Mouse (Mus musculus): ENCODE measurements at regions not wholly inside any gene's neighbourhood (a gene's known extent, or its start where the extent isn't known, plus 50 kb on each side); places are given as distances from the start of the nearest gene placed in this dataset.

DNA sequence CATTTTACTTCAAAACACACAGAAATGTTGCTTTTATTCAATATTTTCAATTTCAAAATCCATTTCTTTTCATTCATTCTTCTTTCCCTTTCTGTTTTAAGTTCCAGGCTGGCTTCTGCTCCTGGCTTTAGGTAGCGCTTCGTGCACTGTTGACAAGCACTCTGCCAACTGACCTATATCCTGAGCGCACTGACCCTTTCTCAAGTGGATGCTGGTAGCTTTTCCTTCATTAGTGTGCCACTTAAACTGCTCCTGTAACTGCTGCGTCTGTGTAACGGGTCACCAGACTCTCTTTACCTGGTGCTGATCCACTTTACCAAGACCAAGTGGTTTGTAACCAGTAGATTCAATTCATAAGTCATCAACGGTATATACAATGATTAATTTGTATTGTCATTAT, 67.7 kb upstream of the Osbpl8 start:
- Histone ChIP-seq H3K4me1 (replicated peaks; ENCODE audit: control insufficient read depth, insufficient read depth, low read length) (no peaks in the 10 kb centered on the region), H3K4me2 (replicated peaks; ENCODE audit: low read depth) (no peak overlapping the region), H3K27ac (ENCODE audit: low read depth, low read length) (no peak overlapping the region), H3K9me3 (ENCODE audit: control insufficient read depth) (no peaks in the 10 kb centered on the region), H3K4me3 (ENCODE audit: low read depth, low read length) (no peak overlapping the region), H3K36me3 (ENCODE audit: control insufficient read depth, insufficient read depth) (no peaks in the 10 kb centered on the region), H3K27me3 (replicated peaks; ENCODE audit: control insufficient read depth, insufficient read depth, low read length) (no peaks in the 10 kb centered on the region), H3K9ac (ENCODE audit: low read depth, low read length) (no peak overlapping the region)
- ATAC-seq = no peak
- no peak for TF ChIP-seq CTCF (IDR thresholded peaks at IDR 0.05; ENCODE audit: low read depth)
- WGBS = 80% methylated on average over 6 of the region's 6 CpGs

DNA sequence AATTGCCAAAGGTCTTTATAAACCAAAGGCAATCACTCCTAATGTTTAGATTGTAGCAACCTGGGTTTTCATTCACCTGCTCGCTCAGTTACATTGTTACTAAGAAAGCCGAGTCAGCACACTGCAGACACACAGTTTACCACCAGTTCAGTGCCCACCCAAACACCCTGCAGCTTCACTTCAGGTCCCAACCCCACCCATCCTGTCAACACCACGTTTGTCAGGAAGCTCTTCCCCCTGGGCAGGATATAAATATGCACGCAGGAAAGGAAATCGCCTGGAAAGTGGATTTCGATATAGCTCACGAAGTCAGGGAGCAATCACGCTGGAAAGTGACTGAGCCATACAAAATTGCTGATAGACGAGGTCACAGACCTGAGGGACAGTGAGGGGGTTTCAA, 70.1 kb upstream of the Osbpl8 start:
- no peak overlapping the region for H3K27ac ChIP-seq (ENCODE audit: low read depth, low read length)
- WGBS = 55% methylated on average over 9 of the region's 9 CpGs
- no peak overlapping the region for H3K4me3 ChIP-seq (ENCODE audit: low read depth, low read length)
- TF ChIP-seq CTCF (IDR thresholded peaks at IDR 0.05; ENCODE audit: low read depth) = no peak
- no peak overlapping the region for H3K9ac ChIP-seq (ENCODE audit: low read depth, low read length)
- H3K27me3 ChIP-seq (replicated peaks; ENCODE audit: control insufficient read depth, insufficient read depth, low read length) = no peaks in the 10 kb centered on the region
- ATAC-seq = no peak
- H3K9me3 ChIP-seq (ENCODE audit: control insufficient read depth) = no peaks in the 10 kb centered on the region
- H3K36me3 ChIP-seq (ENCODE audit: control insufficient read depth, insufficient read depth) = no peaks in the 10 kb centered on the region
- no peak overlapping the region for H3K4me2 ChIP-seq (replicated peaks; ENCODE audit: low read depth)
- H3K4me1 ChIP-seq (replicated peaks; ENCODE audit: control insufficient read depth, insufficient read depth, low read length) = no peaks in the 10 kb centered on the region

DNA sequence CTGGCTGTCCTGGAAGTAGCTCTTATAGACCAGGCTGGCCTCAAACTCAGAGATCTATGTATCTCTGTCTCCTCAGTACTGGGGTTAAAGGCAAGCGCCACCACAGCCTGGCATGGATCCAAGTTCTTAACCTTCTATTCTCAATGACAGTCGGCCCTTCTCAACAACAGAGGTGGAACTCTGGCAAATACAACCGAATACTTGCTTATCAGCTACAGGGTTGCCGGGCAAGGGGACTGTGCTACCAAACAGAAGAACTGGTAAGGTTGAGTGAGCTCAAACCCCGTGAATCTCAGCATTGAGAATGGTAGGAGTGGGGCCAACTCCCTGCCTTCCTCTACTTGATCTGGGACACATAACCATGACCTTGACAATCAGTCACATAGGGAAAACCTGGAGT, 75.2 kb upstream of the Osbpl8 start:
- no peak for ATAC-seq
- Histone ChIP-seq H3K9me3 (ENCODE audit: control insufficient read depth) (no peaks in the 10 kb centered on the region), H3K4me3 (ENCODE audit: low read depth, low read length) (no peak overlapping the region), H3K9ac (ENCODE audit: low read depth, low read length) (no peak overlapping the region), H3K27ac (ENCODE audit: low read depth, low read length) (no peak overlapping the region), H3K36me3 (ENCODE audit: control insufficient read depth, insufficient read depth) (no peaks in the 10 kb centered on the region), H3K4me1 (replicated peaks; ENCODE audit: control insufficient read depth, insufficient read depth, low read length) (no peaks in the 10 kb centered on the region), H3K27me3 (replicated peaks; ENCODE audit: control insufficient read depth, insufficient read depth, low read length) (no peaks in the 10 kb centered on the region), H3K4me2 (replicated peaks; ENCODE audit: low read depth) (no peak overlapping the region)
- TF ChIP-seq CTCF (IDR thresholded peaks at IDR 0.05; ENCODE audit: low read depth) = no peak
- 33% methylated on average over 5 of the region's 5 CpGs for WGBS

DNA sequence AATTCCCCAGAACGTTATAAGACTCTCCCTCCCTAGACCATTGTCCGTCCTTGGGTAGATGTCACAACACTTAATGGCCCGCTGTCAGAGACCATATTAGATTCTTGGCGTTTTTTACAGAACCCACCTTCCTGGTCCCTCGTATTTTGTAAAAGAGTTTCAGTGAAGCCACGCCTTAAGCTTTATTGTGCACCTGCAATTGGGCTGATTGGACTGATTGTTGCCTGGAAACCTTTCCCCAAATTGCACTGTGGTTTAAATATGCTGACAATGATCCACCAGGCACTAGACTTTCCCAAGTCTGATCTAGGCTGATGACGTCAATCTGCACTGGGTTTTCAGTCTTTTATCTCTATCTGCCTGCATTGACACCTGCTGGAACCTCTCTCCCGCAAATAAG, 75.6 kb upstream of the Zdhhc17 start:
- Histone ChIP-seq H3K4me2 (replicated peaks; ENCODE audit: low read depth) (no peak overlapping the region), H3K9ac (ENCODE audit: low read depth, low read length) (no peak overlapping the region), H3K36me3 (ENCODE audit: control insufficient read depth, insufficient read depth) (no peaks in the 10 kb centered on the region), H3K4me3 (ENCODE audit: low read depth, low read length) (no peak overlapping the region), H3K27ac (ENCODE audit: low read depth, low read length) (no peak overlapping the region), H3K27me3 (replicated peaks; ENCODE audit: control insufficient read depth, insufficient read depth, low read length) (no peaks in the 10 kb centered on the region), H3K4me1 (replicated peaks; ENCODE audit: control insufficient read depth, insufficient read depth, low read length) (no peaks in the 10 kb centered on the region), H3K9me3 (ENCODE audit: control insufficient read depth) (no peaks in the 10 kb centered on the region)
- WGBS = 44% methylated on average over 8 of the region's 8 CpGs
- TF ChIP-seq CTCF (IDR thresholded peaks at IDR 0.05; ENCODE audit: low read depth) = no peak
- no peak for ATAC-seq

DNA sequence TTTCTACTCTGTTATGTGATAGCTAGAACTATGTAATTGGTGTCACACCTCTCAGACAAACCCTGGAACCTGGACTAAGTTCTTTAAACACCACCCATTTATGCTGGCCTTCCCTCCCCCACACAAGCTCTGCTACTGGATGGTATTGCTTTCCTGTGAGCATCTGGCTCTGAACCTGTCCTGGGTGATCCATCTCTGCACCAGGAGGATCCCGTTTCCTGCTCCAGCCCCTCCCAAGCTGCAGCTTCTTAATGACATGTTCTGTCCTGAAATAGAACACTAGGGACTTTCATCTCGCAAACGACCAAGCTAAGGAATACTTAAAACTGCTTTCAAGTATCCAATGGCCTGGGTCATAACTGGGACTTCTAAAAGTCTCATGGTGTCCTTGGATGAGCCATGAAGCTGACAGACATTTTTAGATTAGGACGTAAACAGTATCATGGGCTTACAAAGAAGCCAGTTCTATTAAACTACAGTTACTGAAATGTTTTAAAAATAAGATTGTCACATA, 74.4 kb upstream of the Zdhhc17 start:
- Histone ChIP-seq H3K4me3 (ENCODE audit: low read depth, low read length) (no peak overlapping the region), H3K27ac (ENCODE audit: low read depth, low read length) (no peak overlapping the region), H3K27me3 (replicated peaks; ENCODE audit: control insufficient read depth, insufficient read depth, low read length) (no peaks in the 10 kb centered on the region), H3K4me1 (replicated peaks; ENCODE audit: control insufficient read depth, insufficient read depth, low read length) (no peaks in the 10 kb centered on the region), H3K36me3 (ENCODE audit: control insufficient read depth, insufficient read depth) (no peaks in the 10 kb centered on the region), H3K9ac (ENCODE audit: low read depth, low read length) (no peak overlapping the region), H3K9me3 (ENCODE audit: control insufficient read depth) (no peaks in the 10 kb centered on the region), H3K4me2 (replicated peaks; ENCODE audit: low read depth) (no peak overlapping the region)
- no peak for ATAC-seq
- TF ChIP-seq CTCF (IDR thresholded peaks at IDR 0.05; ENCODE audit: low read depth) = no peak
- WGBS = 48% methylated on average over 4 of the region's 4 CpGs

DNA sequence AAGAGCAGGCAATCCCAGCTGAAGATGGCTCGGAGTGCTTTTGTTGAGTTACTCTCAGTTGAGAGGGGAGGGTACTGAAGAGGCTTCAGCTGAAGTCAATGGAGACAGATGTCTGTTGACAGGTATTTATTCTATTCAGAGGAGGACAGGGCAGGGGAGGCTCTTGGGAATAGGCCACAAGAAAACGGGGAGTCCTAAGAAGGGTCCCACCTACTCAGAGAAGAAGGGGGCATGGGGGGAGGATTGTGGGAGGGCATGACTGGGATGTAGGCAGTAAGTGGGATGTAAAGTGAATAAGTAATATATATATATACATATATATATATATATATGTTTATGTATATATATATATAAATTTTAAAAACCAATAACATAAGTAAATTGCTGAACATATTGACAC, 73.9 kb upstream of the Zdhhc17 start:
- H3K4me3 ChIP-seq (ENCODE audit: low read depth, low read length) = no peak overlapping the region
- H3K27ac ChIP-seq (ENCODE audit: low read depth, low read length) = no peak overlapping the region
- no peak overlapping the region for H3K4me2 ChIP-seq (replicated peaks; ENCODE audit: low read depth)
- no peaks in the 10 kb centered on the region for H3K27me3 ChIP-seq (replicated peaks; ENCODE audit: control insufficient read depth, insufficient read depth, low read length)
- no peak for TF ChIP-seq CTCF (IDR thresholded peaks at IDR 0.05; ENCODE audit: low read depth)
- H3K4me1 ChIP-seq (replicated peaks; ENCODE audit: control insufficient read depth, insufficient read depth, low read length) = no peaks in the 10 kb centered on the region
- no peak for ATAC-seq
- no peaks in the 10 kb centered on the region for H3K9me3 ChIP-seq (ENCODE audit: control insufficient read depth)
- H3K36me3 ChIP-seq (ENCODE audit: control insufficient read depth, insufficient read depth) = no peaks in the 10 kb centered on the region
- no peak overlapping the region for H3K9ac ChIP-seq (ENCODE audit: low read depth, low read length)
- WGBS = 57% methylated on average over 2 of the region's 2 CpGs

DNA sequence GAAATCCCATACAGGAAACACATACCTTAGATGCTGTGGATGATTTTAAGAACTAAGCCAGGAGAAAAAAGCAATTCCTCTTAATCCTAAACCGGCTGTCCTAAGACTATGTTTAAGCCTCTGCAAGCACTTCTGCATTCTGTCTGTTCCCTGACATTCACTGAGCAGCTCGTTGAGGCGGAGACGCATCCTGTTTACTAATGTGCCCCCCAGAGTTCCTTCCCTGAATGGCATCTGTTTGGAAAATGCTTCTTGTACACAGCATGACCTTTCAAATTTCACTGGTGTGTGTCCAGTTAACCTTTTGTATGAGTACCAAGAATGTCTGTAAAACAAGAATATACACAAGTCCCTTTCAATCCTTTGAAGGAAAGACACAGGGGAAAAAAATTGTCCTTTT, 73.4 kb upstream of the Zdhhc17 start:
- no peak overlapping the region for H3K9ac ChIP-seq (ENCODE audit: low read depth, low read length)
- H3K4me1 ChIP-seq (replicated peaks; ENCODE audit: control insufficient read depth, insufficient read depth, low read length) = no peaks in the 10 kb centered on the region
- no peaks in the 10 kb centered on the region for H3K27me3 ChIP-seq (replicated peaks; ENCODE audit: control insufficient read depth, insufficient read depth, low read length)
- TF ChIP-seq CTCF (IDR thresholded peaks at IDR 0.05; ENCODE audit: low read depth) = peak; percentile 26; the same call in 1 of the 2 replicates
- H3K27ac ChIP-seq (ENCODE audit: low read depth, low read length) = no peak overlapping the region
- ATAC-seq = no peak
- no peaks in the 10 kb centered on the region for H3K9me3 ChIP-seq (ENCODE audit: control insufficient read depth)
- WGBS = 45% methylated on average over 4 of the region's 4 CpGs
- no peaks in the 10 kb centered on the region for H3K36me3 ChIP-seq (ENCODE audit: control insufficient read depth, insufficient read depth)
- no peak overlapping the region for H3K4me3 ChIP-seq (ENCODE audit: low read depth, low read length)
- no peak overlapping the region for H3K4me2 ChIP-seq (replicated peaks; ENCODE audit: low read depth)
